Mouse (Mus musculus): ENCODE results near the gene Rpl27a. TPM values are rescaled to one million over a fixed set of nuclear protein-coding genes. Genes with fewer than 3 reads are reported as not detected.

Rpl27a gene
- total RNA-seq, 2 experiments from 2014 or later: 169 to 221 TPM

DNA sequence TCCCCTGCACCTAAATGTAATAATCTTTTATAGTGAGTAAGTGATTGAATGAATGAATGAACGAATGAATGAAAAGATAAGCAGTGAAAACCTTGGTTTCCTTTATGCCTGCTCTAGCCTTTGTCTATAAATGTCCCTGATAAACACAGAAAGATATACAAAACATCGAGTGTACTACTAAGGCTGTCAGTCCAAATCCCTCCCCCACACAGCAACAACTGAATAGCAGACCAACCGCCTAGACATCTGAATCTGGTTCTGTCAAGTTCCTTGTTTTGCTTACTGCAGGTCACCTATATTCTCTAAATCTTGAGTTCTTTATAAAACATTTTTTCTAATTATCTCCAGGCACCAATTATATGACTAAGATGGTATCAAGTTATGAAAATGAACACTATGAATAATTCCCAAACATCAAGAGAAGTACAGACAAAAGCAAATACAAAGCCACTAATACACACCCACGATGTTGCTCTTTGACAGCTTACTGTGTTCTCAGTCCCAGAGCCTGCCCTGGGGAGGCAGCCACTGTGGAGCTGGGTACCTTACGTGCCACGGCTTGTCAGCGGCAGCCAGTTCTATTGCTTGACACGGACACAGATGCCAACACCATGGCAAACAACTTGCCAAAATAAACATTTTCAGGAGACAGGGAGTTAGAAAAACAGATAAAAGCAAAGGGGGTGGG, 42.7 kb downstream of the Rpl27a start:
- no peak for ATAC-seq (replicated peaks; ENCODE audit: low FRiP score, poor library complexity, severe bottlenecking)

DNA sequence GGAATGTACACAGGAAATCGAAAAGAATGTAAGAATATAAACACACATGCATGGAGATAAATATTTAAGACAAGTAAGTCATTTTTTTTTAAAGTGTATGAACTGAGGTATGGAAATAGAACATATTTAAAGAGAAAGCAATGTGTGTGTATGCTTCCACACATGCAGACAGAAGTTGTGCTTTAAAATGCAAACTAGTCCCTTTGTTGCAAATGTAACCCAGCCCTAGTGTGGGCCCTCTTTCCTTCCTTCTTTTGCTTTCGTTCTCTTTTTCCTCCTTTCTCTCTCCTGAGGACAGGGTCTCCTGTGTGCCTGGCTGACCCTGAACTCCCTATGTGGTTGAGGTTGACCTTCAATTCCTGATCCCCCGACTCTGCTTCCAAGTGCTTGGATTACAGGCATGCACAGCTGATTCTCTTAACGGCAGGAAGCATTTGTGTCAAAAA, 43.2 kb downstream of the Rpl27a start:
- ATAC-seq (replicated peaks; ENCODE audit: low FRiP score, poor library complexity, severe bottlenecking): no peak

DNA sequence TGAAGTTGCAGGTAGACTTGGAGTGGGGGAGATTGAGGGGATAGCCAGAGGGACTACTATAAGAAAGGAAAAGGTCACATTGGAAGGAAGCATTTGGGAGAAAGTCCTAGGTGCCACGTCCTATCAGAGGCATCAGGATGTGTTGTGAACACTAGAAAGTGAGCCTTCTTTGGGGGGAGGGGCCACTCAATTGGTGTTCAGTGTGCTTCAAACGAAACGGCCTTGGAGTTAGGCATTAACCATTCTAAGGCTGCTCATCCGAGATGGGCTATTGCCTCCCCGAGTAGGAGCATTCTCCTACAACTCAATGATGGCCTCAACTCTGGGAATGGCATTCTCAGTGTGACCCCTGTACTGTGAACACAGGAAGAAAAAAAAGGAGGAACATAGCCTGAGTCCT, 43.7 kb downstream of the Rpl27a start:
- no peak for ATAC-seq (replicated peaks; ENCODE audit: low FRiP score, poor library complexity, severe bottlenecking)

DNA sequence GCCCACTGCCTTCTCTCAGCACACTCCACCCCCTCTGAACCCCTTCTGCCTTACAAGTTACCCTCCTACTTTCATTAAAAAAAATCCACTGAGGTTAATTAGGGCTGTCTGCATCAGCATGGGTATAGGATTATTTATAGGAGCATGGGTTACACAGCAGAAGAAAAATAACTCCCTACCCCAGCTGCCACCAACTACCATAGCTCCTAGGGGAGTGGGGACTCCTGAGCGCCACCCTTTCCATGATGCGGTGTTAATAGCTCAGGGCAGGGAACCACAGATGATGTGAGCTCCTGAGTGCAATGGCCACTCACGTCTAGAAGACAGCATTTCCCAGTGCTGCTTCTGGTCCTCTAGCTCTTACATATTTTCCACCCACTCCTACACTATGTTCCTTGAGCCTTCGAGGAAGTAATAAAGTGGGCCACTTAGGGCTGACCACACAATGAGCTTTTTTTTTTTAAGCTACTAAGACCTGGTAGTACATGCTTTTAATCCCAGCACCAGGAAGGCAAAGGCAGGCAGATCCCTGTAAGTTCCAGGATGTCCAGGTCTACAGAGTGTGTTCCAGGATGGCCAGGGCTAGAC, 44.9 kb downstream of the Rpl27a start:
- no peak for ATAC-seq (replicated peaks; ENCODE audit: low FRiP score, poor library complexity, severe bottlenecking)

DNA sequence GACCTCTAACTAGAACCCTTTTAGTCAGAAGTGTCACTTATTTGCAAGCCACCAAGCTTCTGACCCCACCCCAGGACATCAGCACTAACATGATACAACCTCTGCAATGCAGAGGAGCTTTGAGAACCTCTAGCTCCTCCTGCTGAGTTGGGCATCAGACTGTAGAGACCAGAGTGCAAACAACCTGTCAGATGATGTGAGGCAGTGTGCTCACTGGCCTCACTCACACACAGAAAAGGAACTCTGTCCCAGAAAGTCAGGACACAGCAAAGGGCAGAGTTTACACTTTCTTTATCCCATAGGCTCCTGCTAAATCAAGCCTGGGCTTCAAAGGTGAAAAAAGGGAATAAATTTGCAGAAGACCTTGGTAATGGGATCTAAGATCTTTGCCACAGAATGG, 47.4 kb downstream of the Rpl27a start:
- ATAC-seq (replicated peaks; ENCODE audit: low FRiP score, poor library complexity, severe bottlenecking): no peak

DNA sequence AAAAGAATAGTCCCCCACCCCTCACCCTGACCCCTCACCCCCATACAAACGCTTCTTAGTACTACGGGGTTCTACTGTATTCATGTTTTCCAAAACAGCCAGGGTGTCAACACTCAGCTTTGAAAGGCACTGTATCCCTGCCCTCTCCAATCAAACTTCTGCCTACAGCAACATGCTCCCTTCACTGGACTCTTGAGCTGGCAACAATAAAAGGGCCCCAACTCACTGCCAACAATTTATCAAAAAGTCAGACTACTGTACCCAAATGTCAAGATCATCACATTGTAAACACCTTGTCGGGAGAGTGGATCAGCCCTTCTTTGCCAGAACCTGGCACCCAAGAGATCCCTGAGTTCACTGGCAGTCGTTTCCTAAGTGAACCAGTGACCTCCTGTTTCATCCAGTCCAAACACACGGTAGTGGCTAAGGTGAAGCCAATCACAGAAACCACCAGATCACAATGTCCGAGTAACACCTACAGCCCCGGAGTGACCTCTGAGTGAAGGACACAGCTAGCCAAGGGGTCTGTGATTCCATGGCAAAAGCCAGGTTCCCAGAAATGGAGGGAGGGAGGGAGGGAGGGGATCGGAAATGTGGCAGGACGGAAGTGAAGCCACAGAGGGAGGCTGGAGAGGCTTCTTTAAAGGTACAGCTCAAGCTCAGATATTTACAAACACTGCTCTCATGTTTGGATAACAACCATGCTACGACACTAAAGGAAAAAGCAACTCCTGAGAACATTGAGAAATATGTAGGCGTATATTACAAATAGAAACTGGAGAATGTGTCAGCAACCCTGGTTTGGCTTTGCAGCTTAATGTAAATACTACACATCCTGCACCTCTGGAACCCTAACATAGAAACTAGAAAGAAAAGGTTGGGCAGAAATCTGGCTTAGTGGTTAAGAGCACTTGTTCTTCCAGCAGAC, 48.2 kb downstream of the Rpl27a start:
- ATAC-seq (replicated peaks; ENCODE audit: low FRiP score, poor library complexity, severe bottlenecking): no peak

DNA sequence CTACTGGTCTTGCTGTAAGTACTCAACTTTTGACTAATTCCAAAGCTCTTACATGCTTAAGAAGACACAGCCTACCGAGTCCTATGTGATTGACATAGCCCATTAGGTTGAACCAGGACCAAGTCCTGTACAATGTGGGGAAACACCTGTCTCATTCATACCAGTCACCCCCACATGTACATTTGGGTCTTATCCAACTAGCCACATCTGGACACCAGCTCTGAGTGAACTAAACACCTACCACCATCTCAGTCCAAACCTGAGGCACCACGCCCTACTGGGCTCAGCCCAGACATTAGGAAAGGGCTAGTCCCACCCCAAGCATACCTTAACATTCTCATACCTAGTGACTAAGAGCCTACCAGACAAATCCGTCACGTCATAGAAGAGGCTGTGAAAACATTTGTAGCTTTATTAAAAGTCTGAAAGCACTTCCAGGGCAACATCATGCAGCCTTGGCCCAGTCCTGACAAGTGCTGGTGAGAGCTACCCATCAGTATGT, 49.5 kb downstream of the Rpl27a start:
- ATAC-seq (replicated peaks; ENCODE audit: low FRiP score, poor library complexity, severe bottlenecking): no peak

Other genes starting within 250 kb of the Rpl27a start
- gene Stk33, start 80.1 kb upstream of the Rpl27a start, total RNA-seq (2015; ENCODE audit: low replicate concordance): not detected in 2 replicates
- gene Stk33, start 80.1 kb upstream of the Rpl27a start, total RNA-seq (2017; ENCODE audit: low replicate concordance): not detected in 2 replicates
- not detected in 2 replicates for gene Trim66, start 11.0 kb upstream of the Rpl27a start, total RNA-seq (2015; ENCODE audit: low replicate concordance)
- gene Trim66, start 11.0 kb upstream of the Rpl27a start, total RNA-seq (2017; ENCODE audit: low replicate concordance): not detected in 2 replicates
- 143 and 246 TPM in 2 replicates for gene St5, start 184.5 kb downstream of the Rpl27a start, total RNA-seq (2015; ENCODE audit: low replicate concordance)
- gene St5, start 184.5 kb downstream of the Rpl27a start, total RNA-seq (2017; ENCODE audit: low replicate concordance): 82.6 and 96.9 TPM in 2 replicates
- 36.8 and 57.0 TPM in 2 replicates for gene Akip1, start 184.5 kb downstream of the Rpl27a start, total RNA-seq (2015; ENCODE audit: low replicate concordance)
- gene Akip1, start 184.5 kb downstream of the Rpl27a start, total RNA-seq (2017; ENCODE audit: low replicate concordance): 21.6 and 23.0 TPM in 2 replicates
- not detected in 2 replicates for gene BC051019, start 204.7 kb downstream of the Rpl27a start, total RNA-seq (2015; ENCODE audit: low replicate concordance)
- gene BC051019, start 204.7 kb downstream of the Rpl27a start, total RNA-seq (2017; ENCODE audit: low replicate concordance): not detected in 2 replicates
- gene Ascl3, start 212.6 kb downstream of the Rpl27a start, total RNA-seq (2015; ENCODE audit: low replicate concordance): not detected in 2 replicates
- not detected in 2 replicates for gene Ascl3, start 212.6 kb downstream of the Rpl27a start, total RNA-seq (2017; ENCODE audit: low replicate concordance)
- 57.8 and 63.1 TPM in 2 replicates for gene Tmem9b, start 233.7 kb downstream of the Rpl27a start, total RNA-seq (2015; ENCODE audit: low replicate concordance)
- gene Tmem9b, start 233.7 kb downstream of the Rpl27a start, total RNA-seq (2017; ENCODE audit: low replicate concordance): 22.2 and 22.6 TPM in 2 replicates